Mouse (Mus musculus) common myeloid progenitor, adult 5-6 weeks (primary cell): ENCODE results near the gene Rngtt. TPM values are rescaled to one million over a fixed set of nuclear protein-coding genes. Genes with fewer than 3 reads are reported as not detected.

Experiments
- ATAC-seq: replicated peaks from 2 replicates; pipeline ENCODE4 v1.8.0; 2016; ENCODE audit warnings: low read depth, mild to moderate bottlenecking, moderate TSS enrichment, inconsistent platforms; ENCODE audit not compliant: poor library complexity, severe bottlenecking
- total RNA-seq: library from RNA; stranded (forward); fragments of 200-1000, 187-1606 nt; gene quantifications from 2 replicates; pipeline ENCODE4 v1.2.3, GENCODE M21; 2017

Rngtt gene
- total RNA-seq, 1 experiment from 2014 or later, result 46.5 TPM

DNA sequence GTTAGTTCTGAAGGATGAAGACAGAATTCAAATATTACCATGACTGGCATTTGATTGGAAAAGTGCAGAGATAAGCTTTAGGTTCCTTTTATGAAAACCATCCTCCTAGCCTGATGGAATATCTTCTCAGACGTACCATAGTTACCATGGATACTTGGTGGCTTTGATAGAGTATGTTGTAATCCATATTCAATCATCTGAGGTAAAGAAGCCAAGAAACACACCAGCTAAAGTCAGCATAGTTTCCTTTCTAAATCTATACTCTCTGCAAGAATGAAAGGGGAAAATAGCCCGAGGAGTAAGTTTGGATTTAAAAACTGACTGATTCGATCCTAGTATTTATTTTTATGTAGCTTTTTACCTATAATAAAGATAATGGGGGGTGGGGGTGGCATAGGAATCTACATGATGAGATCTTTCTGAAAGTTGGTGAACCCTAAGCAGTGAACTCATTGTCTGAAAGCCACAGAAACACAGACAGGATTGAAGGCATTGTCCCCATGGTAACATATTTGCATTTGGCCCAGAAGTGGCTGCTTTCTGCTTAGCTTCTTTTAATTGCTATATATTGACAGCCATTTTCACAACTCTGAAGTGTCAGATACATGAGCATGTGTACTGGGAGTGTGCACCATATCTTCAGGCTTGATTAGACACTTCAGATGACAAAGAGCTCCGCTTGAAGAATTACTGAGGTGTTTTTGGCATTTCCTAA is 188.2 kb downstream of the Rngtt start:
- no peak for ATAC-seq

DNA sequence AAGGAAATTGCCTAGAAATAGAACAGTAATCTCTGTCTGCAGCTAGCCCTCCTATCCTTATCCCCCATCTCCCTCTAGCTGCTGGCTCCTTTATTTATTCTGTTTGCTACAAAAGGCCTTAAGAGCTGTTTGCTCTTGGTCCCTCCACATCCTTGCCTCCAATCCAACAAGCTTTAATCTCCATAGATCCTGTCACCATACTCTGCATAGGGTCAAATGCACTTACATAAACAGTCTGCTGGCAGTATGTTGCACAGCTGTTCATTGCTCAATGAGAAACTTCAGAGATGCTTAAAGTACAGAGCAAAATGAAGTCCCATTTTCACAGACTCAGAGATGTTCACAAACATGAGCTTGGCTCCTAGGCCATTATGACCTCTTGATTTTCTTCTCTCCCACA is 196.5 kb downstream of the Rngtt start:
- ATAC-seq, result no peak

DNA sequence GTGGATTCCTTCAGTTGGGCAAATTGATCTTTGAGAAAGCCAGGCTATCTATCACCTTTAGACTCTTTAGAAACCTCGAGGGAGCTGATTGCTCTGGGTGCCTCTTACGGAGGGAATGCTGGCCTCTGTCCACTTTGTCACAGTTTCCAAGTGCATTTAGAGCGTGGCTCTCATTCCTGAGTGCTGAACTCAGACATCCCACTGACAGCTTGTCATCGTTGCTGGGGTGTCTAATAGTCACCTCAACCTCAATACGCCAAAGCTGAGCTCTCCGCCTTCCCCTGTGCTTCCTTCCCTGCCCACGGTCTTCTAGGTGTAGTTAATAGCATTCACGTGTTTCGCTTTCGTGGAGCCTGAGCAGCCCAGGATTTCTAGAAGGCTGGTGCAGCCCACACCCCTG is 200.4 kb downstream of the Rngtt start:
- no peak for ATAC-seq

DNA sequence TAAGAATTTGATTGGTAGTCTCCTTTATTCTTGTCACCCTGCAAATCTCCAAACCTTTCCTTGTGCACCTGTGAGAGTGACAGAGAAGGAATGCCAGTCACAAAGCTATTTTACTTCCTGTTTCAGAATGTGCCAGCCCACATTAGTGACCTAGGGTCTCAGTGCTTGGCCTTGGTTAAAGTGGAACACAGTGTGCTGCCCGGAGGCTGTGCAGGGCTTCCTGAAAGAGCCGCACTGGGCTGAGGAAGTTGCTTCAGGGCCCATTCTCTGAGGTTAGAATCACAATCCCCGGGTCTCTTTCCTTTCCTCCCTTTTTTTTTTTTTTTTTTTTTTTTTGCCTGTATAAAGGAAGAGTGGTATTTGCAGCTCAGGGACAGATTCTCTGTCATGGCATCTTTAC is 203.3 kb downstream of the Rngtt start:
- ATAC-seq, result peak; percentile 93

DNA sequence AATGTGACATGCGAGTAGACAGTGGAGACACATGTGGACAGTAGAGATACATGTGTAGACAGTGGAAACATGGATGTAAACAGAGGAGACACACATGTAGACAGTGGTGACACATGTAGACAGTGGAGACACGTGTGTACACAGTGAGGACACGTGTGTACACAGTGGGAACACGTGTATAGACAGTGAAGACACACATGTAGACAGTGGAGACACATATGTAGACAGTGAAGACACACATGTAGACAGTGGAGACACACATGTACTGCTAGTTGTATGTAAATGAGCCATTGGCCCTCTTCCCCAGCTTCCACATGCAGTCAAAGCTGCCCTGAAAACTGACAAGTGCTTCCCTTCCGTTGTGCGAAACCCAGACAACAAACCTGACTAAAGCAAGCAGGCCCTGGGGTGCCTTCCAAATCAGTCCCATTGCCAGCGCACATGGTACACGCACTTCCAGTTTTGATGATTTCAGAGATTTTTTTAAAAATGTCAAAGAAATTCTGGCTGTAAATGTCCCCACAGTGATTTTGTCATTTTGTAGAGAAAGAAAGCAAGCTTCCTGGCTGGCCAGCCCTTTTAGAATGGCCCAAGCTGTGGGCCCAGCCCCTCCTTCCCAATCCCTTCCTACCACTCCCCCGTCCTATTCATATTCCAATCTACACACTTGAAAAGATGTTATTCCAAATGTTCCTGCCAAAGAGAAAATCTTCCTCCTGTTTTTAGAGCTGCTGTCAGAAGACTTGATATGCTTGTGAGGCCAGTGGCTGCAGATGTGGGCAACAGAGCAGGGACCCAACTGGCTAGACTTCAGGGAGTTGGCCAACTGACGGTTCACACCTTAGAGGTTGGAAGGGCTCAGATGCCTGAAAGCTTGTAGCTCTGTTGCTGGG is 204.2 kb downstream of the Rngtt start:
- ATAC-seq, result no peak

DNA sequence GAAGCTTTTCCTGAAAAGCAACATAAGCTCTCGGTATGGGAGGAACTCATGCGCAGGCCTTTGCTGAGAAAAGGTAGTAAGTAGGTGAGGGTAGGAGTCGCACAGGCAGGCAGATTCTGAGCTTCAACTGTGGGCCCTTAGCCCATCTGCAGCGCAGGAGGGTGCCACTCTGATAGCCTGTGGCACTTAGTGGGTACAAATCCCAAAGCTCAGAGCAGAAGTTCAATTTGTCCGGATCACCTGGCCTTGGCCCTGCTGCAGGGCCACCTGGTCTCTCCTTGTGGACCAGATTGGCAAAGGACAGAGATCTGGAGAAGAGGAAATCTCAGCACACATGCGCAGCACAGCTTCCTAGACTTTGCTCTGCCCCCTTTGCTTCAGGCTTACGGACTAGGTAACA is 210.1 kb downstream of the Rngtt start:
- no peak for ATAC-seq

DNA sequence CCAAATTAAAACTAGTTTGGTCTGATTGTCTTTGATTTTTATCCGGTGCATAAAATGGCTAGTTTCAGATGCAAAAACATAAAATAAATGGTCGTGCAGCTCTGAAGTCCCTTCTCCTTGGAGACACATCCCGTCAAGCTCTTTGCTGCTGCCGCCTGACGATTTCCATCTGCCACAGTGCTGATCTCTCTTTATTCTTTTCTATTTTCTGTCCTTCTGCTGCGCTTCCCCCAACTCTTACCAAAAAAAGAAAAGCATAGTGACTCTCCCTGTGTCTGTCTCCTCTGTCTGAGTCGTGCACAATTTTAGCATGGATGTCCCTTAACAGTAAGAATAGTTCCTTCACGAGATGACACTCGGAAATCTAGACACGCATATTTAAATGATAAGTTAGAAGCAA is 210.8 kb downstream of the Rngtt start:
- no peak for ATAC-seq

DNA sequence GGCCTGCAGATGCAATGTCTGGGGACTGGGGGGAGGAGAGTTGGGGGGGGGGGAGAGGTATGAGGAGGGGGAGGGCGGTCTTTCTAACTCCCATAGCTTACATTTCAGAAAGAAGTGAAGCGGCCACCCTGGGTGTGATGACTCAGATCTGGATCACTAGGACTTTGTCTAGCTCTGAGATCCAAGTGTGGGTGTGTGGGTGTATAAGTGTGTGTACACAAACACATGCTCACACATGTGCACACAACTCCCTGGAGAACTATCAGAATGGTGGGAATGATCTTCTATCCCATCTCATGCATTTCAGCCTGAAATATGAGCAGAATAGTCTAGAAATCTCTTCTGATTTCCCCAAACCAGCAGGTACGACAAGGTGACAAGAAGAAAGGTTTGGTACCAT is 213.7 kb downstream of the Rngtt start:
- ATAC-seq, result no peak

DNA sequence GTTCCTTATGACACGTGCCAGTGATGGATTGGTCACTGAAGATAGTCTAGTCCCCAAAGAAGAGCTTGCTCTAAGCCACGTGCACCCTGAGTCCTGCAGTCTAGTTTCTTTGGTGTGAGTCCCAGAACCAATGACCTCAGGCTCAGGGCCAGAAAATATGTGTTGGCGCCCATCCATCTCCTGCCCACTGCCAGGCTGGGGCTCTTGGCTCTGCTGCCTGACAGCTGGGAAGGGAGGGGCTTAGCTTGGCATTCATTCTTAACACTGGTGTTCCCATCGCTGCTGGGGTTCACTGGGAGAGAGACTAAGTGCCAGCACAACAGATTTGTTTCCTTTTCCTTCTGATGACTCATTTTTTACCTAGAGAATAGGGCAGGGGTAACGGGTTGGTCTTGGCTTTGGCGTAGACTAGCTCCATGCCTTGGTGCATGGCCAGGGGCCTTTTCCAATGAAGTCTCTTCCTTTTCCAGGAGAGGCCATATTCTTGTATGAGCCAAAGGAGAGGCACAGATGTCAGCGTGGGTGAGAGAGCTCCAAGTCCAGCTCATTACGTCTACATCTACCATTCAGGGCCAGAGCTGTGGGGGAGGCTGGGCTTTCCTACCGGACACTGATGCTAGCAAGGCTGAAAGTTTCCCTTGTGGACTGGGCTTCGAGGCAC is 214.5 kb downstream of the Rngtt start:
- ATAC-seq, result no peak

DNA sequence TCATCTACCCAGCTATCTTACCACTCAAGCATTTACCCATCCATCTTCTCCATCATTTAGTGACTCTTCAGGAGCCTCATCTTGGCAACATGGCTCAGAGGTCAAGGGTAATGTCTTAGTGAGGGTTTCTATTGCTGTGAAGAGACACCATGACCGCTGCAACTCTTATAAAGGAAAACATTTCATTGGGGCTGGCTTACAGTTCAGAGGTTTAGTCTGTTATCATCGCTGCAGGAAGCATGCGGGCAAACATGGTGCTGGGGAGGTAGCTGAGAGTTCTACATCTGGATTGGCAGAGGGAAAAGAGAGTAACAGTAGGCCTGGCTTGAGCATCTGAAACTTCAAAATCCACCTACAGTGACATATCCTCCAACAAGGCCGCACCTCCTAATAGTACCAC is 215.2 kb downstream of the Rngtt start:
- ATAC-seq, result no peak

DNA sequence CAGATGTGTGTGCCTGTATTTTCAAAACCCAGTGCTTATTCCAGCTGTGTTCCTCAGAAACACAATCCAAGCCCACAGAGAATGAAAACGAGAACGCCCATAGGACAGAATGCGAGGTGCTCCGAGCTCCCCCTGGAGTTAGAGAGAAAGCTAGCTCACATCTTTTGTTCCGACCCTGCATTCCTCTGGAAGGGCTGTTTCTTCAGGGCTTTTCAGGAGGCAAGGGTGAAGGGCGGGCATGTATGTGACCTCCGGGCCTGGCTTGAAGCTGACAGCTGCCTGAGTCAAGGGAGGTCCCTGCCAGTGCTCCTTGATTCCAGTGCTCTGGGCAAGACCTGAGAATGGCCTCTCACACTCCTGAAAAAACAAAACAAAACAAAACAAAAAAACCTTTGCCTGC is 216.0 kb downstream of the Rngtt start:
- ATAC-seq, result no peak

DNA sequence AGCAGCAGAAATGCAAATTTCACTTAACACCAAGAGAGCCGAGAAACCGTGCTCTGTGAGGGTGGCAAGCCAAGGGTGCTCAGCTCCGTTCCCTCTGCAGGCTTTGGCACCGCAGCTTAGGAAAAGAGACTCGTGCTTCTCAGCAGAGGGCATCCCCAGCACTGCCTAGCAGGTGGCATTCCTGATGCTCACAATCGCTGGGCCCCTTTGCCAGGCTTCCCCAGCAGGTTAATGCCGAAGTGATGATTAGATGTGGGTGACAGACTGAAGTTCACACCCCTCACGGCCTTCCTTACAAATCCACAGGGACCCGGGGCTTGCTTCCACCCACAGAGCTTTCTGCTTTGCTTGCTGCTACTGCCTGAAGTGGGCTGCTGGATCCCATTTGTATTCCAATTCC is 216.6 kb downstream of the Rngtt start:
- ATAC-seq, result no peak

DNA sequence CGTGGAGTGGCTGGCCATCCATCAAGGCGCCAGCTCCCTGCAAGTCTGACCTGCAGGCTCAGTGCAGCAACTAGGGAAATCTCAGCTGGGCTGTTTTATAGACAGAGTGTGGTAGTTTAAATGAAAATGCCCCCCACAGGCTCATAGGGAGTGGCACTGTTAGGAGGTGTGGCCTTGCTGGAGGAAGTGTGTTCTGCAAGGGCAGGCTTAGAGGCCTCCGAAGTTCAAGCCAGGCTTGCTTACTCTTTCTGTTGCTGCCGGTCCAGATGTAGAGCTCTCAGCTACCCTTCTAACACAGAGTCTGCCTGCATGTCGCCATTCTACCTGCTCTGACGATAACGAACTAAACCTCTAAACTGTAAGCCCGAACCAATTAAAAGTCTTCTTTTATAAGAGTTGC is 222.5 kb downstream of the Rngtt start:
- ATAC-seq, result no peak

DNA sequence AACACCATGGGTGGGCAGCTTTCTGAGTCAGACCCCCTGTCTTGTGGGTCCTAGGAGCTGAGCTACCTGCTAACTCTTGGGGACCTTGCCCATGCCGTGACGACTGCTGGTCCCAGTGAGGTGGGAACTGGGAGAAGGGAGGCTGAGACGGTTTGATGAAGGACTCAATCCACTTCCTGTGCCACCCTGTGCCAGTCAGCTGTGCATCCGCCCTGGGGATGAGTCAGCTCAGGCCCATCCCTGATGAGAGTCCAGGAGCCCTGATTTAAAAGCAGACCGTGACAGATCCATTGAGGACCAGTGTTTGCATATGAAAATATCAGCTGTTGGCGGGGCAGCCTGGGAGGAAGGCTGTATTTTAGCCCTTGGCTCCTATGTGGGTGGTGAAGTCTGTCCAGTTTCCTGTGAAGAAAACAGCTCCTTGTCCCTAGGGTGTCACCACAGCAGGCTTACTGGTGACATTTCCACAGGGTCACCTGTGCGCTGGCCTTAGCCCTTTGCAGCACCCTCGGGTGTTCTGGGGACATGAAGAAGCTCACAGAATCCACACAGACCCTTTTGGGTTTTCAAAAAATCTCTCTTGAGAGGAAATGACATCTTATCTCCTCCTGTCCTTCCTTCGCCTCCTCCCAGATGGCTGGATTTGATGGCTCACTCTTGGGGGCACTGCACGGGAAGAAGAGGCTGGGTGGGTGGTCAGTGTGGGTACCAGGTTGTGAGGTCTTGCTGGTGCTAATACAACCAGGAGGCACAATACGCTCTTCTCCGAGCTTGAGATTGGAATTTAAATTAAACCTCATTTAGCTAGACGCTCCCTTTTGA is 234.9 kb downstream of the Rngtt start:
- ATAC-seq, result no peak

DNA sequence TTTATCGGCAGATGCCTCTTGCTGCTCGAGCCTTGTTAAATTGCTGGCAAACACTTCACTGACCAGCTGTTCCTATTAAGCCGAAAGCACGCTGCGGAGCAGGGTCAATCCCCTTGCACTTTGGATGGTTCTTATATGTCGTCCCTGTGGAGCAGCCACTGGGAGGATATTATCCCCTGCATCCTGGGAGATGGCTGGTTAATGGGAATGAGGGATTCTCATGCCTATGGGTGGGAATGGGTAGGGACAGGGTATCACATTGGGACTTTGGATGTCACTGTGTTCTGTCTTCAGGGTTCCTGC is 235.4 kb downstream of the Rngtt start:
- ATAC-seq, result no peak

DNA sequence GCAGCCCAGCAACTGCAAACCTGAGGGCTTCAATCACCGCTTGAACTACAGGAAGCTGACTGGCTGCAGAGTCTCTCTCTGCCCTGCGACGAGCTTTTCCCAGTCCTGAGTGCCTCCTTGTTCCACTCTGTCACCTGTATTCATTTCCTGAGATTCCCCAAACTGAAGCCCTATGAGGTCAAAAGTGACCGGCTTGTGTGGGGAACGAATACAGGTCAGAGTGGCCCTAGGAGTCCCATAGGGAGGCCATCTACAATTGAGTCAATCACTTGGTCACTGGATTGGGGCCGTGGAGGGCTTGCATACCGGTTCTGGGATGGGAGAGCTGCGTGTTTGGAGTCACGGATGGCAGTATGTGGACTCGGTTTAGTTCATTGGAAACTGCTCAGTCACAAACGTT is 236.2 kb downstream of the Rngtt start:
- ATAC-seq, result no peak

DNA sequence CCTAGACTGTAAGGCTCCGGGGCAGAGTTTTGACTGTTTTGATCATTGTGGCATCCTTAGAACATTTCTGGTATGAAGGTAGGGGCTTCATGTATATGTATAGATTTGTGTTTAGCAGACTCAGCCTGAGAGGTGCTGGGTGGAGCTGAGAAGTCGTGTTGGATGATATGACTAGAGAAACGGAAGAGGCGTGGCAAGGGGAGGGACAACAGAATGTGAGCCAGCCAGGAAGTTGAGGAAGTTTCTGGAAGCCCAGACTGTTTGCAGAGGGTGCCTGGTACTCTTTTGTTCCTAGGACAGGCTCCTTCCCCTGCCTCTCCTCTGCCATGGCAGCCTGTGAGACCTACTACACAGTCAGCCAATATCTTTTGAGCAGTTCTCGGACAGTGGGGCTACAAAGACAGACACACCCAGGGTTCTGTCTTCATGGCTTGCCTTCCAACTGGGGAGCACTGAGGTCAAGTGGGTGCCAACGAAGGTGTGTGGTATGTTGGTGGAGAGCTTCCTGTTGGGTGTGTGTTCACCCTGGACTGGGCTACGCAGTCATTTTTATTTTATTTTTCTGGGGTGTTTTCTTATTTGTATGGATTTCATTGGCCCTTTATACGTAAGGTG is 237.3 kb downstream of the Rngtt start:
- peak; percentile 53; the same call in 1 of the 2 replicates for ATAC-seq

DNA sequence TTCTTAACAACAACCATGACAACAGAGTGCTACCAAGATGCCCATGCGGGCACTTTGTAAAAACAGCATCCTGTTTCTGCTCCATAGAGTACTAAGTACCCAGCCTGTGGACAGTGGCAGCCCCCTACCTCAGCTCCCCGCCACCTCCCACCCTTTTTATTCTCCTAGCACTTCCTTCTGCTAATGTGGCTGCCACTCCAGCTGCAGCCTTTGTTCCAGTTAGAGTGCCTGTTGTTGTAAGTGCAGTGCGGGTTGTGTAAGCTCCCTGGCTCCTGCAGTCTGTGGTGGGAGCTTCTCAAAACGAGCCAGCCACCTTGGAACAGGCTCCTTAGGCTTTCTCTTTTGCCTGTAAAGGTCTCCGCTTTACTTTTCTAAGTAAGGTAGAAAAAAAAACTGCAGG is 239.5 kb downstream of the Rngtt start:
- peak; percentile 68 for ATAC-seq
